Mouse (Mus musculus) cerebellum, adult 2 months (tissue): ENCODE measurements around the gene Gtf2ird1. TPM values are rescaled to one million over a fixed set of nuclear protein-coding genes. Genes with fewer than 3 reads are reported as not detected.

Experiments
- DNase-seq, 2 experiments: peaks; one replicate each; pipeline ENCODE4 v3.0.0; 2021
- H3K27ac ChIP-seq: fragments of 200-500 bp; 2 replicates; pipeline ENCODE4 v1.5.1; 2012; ENCODE audit warnings: low read length, control low read depth, inconsistent platforms; ENCODE audit not compliant: insufficient read depth
- H3K27me3 ChIP-seq: fragments of 200-500 bp; 2 replicates; pipeline ENCODE4 v1.6.1; 2012; ENCODE audit warnings: inconsistent platforms, mild to moderate bottlenecking, low read length, moderate library complexity; ENCODE audit not compliant: control insufficient read depth, insufficient read depth
- H3K4me1 ChIP-seq: fragments of 200-500 bp; 2 replicates; pipeline ENCODE4 v1.6.1; 2011; ENCODE audit warnings: low read length; ENCODE audit not compliant: control insufficient read depth, insufficient read depth
- H3K4me3 ChIP-seq: fragments of 200-500 bp; replicated peaks from 2 replicates; pipeline ENCODE3; 2011; ENCODE audit warnings: mild to moderate bottlenecking, low read depth, low read length, control low read depth; ENCODE audit not compliant: insufficient read depth
- CTCF ChIP-seq: fragments of 200-500 bp; IDR thresholded peaks from 2 replicates; pipeline ENCODE4 v1.5.1; 2011; ENCODE audit warnings: low read depth, mild to moderate bottlenecking, control low read depth, low read length, moderate library complexity, borderline replicate concordance; ENCODE audit not compliant: insufficient read depth
- POLR2A ChIP-seq: fragments of 200-500 bp; IDR thresholded peaks from 2 replicates; pipeline ENCODE4 v1.6.1; 2011; ENCODE audit warnings: low read length, control low read depth, borderline replicate concordance; ENCODE audit not compliant: insufficient read depth
- WGBS: fragments of 180-500 bp; shearing (Covaris S2); methylation state at CpG from one replicate; pipeline ENCODE4 v1.1.7; 2018; 5-methylcytosine and 5-hydroxymethylcytosine counted together
- polyA plus RNA-seq: library from polyadenylated mRNA; depleted of rRNA; stranded (reverse); fragments of >200 nt; gene quantifications from 2 replicates; pipeline ENCODE4 v1.2.3, GENCODE M21; 2012

Gene Gtf2ird1
- polyA plus RNA-seq, 1 experiment, result 47.0 TPM

- Histone ChIP-seq H3K4me1 (no peaks in the 10 kb centered on the region), H3K27ac (no peak overlapping the region), H3K27me3 (no peaks in the 10 kb centered on the region), H3K4me3 (no peak overlapping the region)
- DNase-seq, result no peak
- TF ChIP-seq POLR2A (no peak), CTCF (no peak)
- 70% methylated on average over 13 of the region's 13 CpGs for whole genome bisulfite sequencing
Observed at GRCm38 (mm10) chr5:134325856-134326566, 130.5 kb downstream of the Gtf2ird1 start.

GRCm38 (mm10) chr5:134323869-134324268 lies 132.6 kb downstream of the Gtf2ird1 start:
- Histone ChIP-seq H3K27me3 (no peaks in the 10 kb centered on the region), H3K27ac (no peak overlapping the region), H3K4me1 (no peaks in the 10 kb centered on the region), H3K4me3 (no peak overlapping the region)
- WGBS, result 86% methylated on average over 2 of the region's 2 CpGs
- TF ChIP-seq CTCF (no peak), POLR2A (no peak)
- DNase-seq, result no peak

GRCm38 (mm10) chr5:134323311-134323710 lies 133.2 kb downstream of the Gtf2ird1 start:
- no peaks in the 10 kb centered on the region for H3K4me1 ChIP-seq
- H3K27ac ChIP-seq, result no peak overlapping the region
- H3K4me3 ChIP-seq, result no peak overlapping the region
- DNase-seq, result no peak
- WGBS, result 91% methylated on average over 13 of the region's 13 CpGs
- TF ChIP-seq POLR2A (no peak), CTCF (no peak)
- no peaks in the 10 kb centered on the region for H3K27me3 ChIP-seq

- TF ChIP-seq POLR2A (no peak), CTCF (no peak)
- no peak for DNase-seq
- Histone ChIP-seq H3K4me3 (no peak overlapping the region), H3K27ac (no peak overlapping the region), H3K4me1 (no peaks in the 10 kb centered on the region), H3K27me3 (no peaks in the 10 kb centered on the region)
- WGBS, result 87% methylated on average over 13 of the region's 13 CpGs
Observed at GRCm38 (mm10) chr5:134322355-134322754, 134.2 kb downstream of the Gtf2ird1 start.

- Histone ChIP-seq H3K27me3 (no peaks in the 10 kb centered on the region), H3K27ac (no peak overlapping the region), H3K4me3 (no peak overlapping the region), H3K4me1 (no peaks in the 10 kb centered on the region)
- WGBS, result 83% methylated on average over 7 of the region's 7 CpGs
- DNase-seq, result no peak
- TF ChIP-seq POLR2A (no peak), CTCF (no peak)
Observed at GRCm38 (mm10) chr5:134321699-134322098, 134.8 kb downstream of the Gtf2ird1 start.

GRCm38 (mm10) chr5:134318903-134319302 lies 137.6 kb downstream of the Gtf2ird1 start:
- Histone ChIP-seq H3K27me3 (no peaks in the 10 kb centered on the region), H3K4me1 (no peaks in the 10 kb centered on the region), H3K27ac (no peak overlapping the region), H3K4me3 (no peak overlapping the region)
- WGBS, result 89% methylated on average over 6 of the region's 6 CpGs
- no peak for TF ChIP-seq CTCF
- TF ChIP-seq POLR2A, result no peak
- DNase-seq, result no peak

GRCm38 (mm10) chr5:134316721-134317120 lies 139.8 kb downstream of the Gtf2ird1 start:
- 44% methylated on average over 7 of the region's 7 CpGs for WGBS
- H3K27ac ChIP-seq, result no peak overlapping the region

GRCm38 (mm10) chr5:134315623-134316350 lies 140.7 kb downstream of the Gtf2ird1 start:
- WGBS, result 5% methylated on average over 25 of the region's 25 CpGs
- Histone ChIP-seq H3K4me1 (no peaks in the 10 kb centered on the region), H3K27me3 (no peaks in the 10 kb centered on the region), H3K4me3 (peak overlapping the region; percentile 73), H3K27ac (peak overlapping the region; percentile 4; the same call in 1 of the 2 replicates)
- TF ChIP-seq CTCF (no peak), POLR2A (no peak)
- peak; percentile 51 for DNase-seq

More at GRCm38 (mm10) chr5:134316721-134317120, 139.8 kb downstream of the Gtf2ird1 start:
- H3K4me1 ChIP-seq, result no peaks in the 10 kb centered on the region
- TF ChIP-seq CTCF (no peak), POLR2A (no peak)
- no peak for DNase-seq
- no peaks in the 10 kb centered on the region for H3K27me3 ChIP-seq
- H3K4me3 ChIP-seq, result no peak overlapping the region
